Mouse (Mus musculus) neural tube, embryonic 13.5 days (tissue): ENCODE data around the gene Cntln. TPM values are rescaled to one million over a fixed set of nuclear protein-coding genes. Genes with fewer than 3 reads are reported as not detected.

Experiments
- ATAC-seq: fragments of 200-750 bp; cut with Nextera tagmentation; 2 replicates; pipeline ENCODE4 v1.8.0; 2017; ENCODE audit warnings: low read depth, mild to moderate bottlenecking, moderate TSS enrichment, moderate library complexity
- H3K27ac ChIP-seq: fragments of 300-500 bp; sonication (generic); replicated peaks from 2 replicates; pipeline ENCODE4 v1.5.1; 2015; ENCODE audit warnings: moderate library complexity, mild to moderate bottlenecking, inconsistent platforms
- H3K27me3 ChIP-seq: fragments of 300-500 bp; sonication (generic); 2 replicates; pipeline ENCODE4 v1.6.1; 2015; ENCODE audit warnings: mild to moderate bottlenecking, inconsistent platforms
- H3K36me3 ChIP-seq: fragments of 300-500 bp; sonication (generic); 2 replicates; pipeline ENCODE4 v1.6.1; 2015; ENCODE audit warnings: mild to moderate bottlenecking, inconsistent platforms
- H3K4me1 ChIP-seq: fragments of 300-500 bp; sonication (generic); replicated peaks from 2 replicates; pipeline ENCODE4 v1.6.1; 2015; ENCODE audit warnings: inconsistent platforms
- H3K4me2 ChIP-seq: fragments of 300-500 bp; sonication (generic); 2 replicates; pipeline ENCODE4 v1.6.1; 2015; ENCODE audit warnings: inconsistent platforms, mild to moderate bottlenecking, moderate library complexity
- H3K4me3 ChIP-seq: fragments of 300-500 bp; sonication (generic); 2 replicates; pipeline ENCODE4 v1.5.1; 2015; ENCODE audit warnings: mild to moderate bottlenecking, inconsistent platforms
- H3K9ac ChIP-seq: fragments of 300-500 bp; sonication (generic); 2 replicates; pipeline ENCODE4 v1.6.1; 2015; ENCODE audit warnings: moderate library complexity, mild to moderate bottlenecking, inconsistent platforms
- H3K9me3 ChIP-seq: fragments of 300-500 bp; sonication (generic); 2 replicates; pipeline ENCODE4 v1.6.1; 2016; ENCODE audit warnings: inconsistent platforms
- WGBS: fragments of 180-500 bp; shearing (Covaris S2); methylation state at CpG from one replicate; pipeline ENCODE4 v1.1.7; 2015; 5-methylcytosine and 5-hydroxymethylcytosine counted together
- polyA plus RNA-seq: library from polyadenylated mRNA; unstranded; fragments of >200 nt; fragmentation: Nextera tagmentation; extraction: Ambion mirVana; gene quantifications from 2 replicates; pipeline ENCODE4 v1.2.1, GENCODE M21; 2015

Gene Cntln
- polyA plus RNA-seq, 1 experiment from 2014 or later, result 7.2 TPM

- no peak overlapping the region for H3K4me3 ChIP-seq
- H3K4me1 ChIP-seq, result 0 out of 2 replicates have a peak, but pooled peaks cover 3% of the 10 kb centered on the region
- 45% methylated on average over 2 of the region's 2 CpGs for WGBS
- H3K4me2 ChIP-seq, result no peak overlapping the region
- H3K27me3 ChIP-seq, result no peaks in the 10 kb centered on the region
- ATAC-seq, result peak; percentile 72; the same call in 1 of the 2 replicates
- H3K27ac ChIP-seq, result no peak overlapping the region
- no peak overlapping the region for H3K9ac ChIP-seq
- no peaks in the 10 kb centered on the region for H3K36me3 ChIP-seq
- H3K9me3 ChIP-seq, result no peaks in the 10 kb centered on the region
Measured at GRCm38 (mm10) chr4:84942651-84943050, 58.5 kb downstream of the Cntln start.

GRCm38 (mm10) chr4:84944100-84944499 lies 60.0 kb downstream of the Cntln start:
- no peak for ATAC-seq

GRCm38 (mm10) chr4:84946450-84946849 lies 62.3 kb downstream of the Cntln start:
- no peaks in the 10 kb centered on the region for H3K9me3 ChIP-seq
- H3K4me1 ChIP-seq, result 0 out of 2 replicates have a peak, but pooled peaks cover 3% of the 10 kb centered on the region
- H3K4me3 ChIP-seq, result no peak overlapping the region
- no peaks in the 10 kb centered on the region for H3K36me3 ChIP-seq
- no peak overlapping the region for H3K4me2 ChIP-seq
- ATAC-seq, result no peak
- no peaks in the 10 kb centered on the region for H3K27me3 ChIP-seq
- 88% methylated on average over 3 of the region's 3 CpGs for WGBS
- H3K27ac ChIP-seq, result no peak overlapping the region
- no peak overlapping the region for H3K9ac ChIP-seq

More at GRCm38 (mm10) chr4:84944100-84944499, 60.0 kb downstream of the Cntln start:
- Histone ChIP-seq H3K4me1 (0 out of 2 replicates have a peak, but pooled peaks cover 3% of the 10 kb centered on the region), H3K4me3 (no peak overlapping the region), H3K27me3 (no peaks in the 10 kb centered on the region), H3K36me3 (no peaks in the 10 kb centered on the region), H3K27ac (no peak overlapping the region), H3K9ac (no peak overlapping the region), H3K4me2 (no peak overlapping the region), H3K9me3 (no peaks in the 10 kb centered on the region)
- WGBS, result 62% methylated on average over 4 of the region's 4 CpGs

GRCm38 (mm10) chr4:84976875-84977646 lies 93.0 kb downstream of the Cntln start:
- Histone ChIP-seq H3K4me3 (no peak overlapping the region), H3K4me1 (no peaks in the 10 kb centered on the region), H3K36me3 (no peaks in the 10 kb centered on the region), H3K27ac (no peak overlapping the region), H3K27me3 (no peaks in the 10 kb centered on the region), H3K9ac (no peak overlapping the region), H3K9me3 (no peaks in the 10 kb centered on the region), H3K4me2 (no peak overlapping the region)
- no peak for ATAC-seq
- WGBS, result 87% methylated on average over 7 of the region's 7 CpGs

DNA sequence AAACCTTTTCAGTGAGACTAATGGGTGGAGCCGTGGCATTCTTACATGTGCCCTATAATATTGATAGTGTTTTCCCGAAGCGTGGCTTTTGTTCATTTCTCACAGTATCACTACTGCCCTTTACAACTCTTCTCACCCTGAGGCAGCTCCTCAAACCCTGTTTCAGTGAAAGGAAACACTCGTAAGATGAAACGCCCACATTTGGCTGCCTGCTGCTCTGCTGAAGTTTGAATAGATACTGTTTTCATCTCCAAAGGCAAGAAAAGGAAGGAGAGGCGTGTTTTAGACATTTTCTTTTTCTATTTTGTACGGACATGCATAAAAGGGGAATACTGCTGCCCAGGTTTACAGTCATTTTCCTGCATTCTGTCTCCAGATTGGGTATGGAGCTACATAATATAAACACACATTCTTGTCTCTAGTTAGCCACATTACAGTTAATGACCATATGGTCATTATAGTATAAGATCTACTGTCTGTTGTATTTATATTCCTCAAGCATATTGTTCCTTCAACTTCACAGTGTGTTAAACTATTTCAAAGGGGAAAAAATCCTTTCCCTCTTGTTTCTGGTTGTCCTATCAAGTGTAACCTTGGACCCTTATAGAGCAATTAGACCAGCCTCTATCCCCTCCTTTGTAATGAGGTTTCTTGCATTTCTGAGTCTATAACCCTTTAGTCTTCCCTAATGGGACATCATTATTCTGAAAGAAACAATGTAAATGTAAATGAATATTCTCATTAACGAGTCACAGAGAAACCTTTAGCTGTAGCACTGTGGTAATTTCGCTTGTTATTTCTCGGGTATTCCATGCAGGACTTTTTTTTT lies 111.6 kb downstream of the Cntln start:
- no peak for ATAC-seq
- Histone ChIP-seq H3K27ac (peak overlapping the region; percentile 24; the same call in 1 of the 2 replicates), H3K9me3 (no peaks in the 10 kb centered on the region), H3K4me1 (peaks cover 5% of the 10 kb centered on the region), H3K4me2 (no peak overlapping the region), H3K4me3 (no peak overlapping the region), H3K27me3 (no peaks in the 10 kb centered on the region), H3K9ac (no peak overlapping the region), H3K36me3 (no peaks in the 10 kb centered on the region)
- WGBS, result 43% methylated on average over 10 of the region's 10 CpGs

GRCm38 (mm10) chr4:85005581-85005980 lies 121.5 kb downstream of the Cntln start:
- no peak overlapping the region for H3K4me2 ChIP-seq
- H3K27me3 ChIP-seq, result no peaks in the 10 kb centered on the region
- H3K9ac ChIP-seq, result no peak overlapping the region
- no peak overlapping the region for H3K27ac ChIP-seq
- no peaks in the 10 kb centered on the region for H3K36me3 ChIP-seq
- ATAC-seq, result no peak
- H3K9me3 ChIP-seq, result no peaks in the 10 kb centered on the region
- no peaks in the 10 kb centered on the region for H3K4me1 ChIP-seq
- no peak overlapping the region for H3K4me3 ChIP-seq
- WGBS, result 72% methylated on average over 6 of the region's 6 CpGs

DNA sequence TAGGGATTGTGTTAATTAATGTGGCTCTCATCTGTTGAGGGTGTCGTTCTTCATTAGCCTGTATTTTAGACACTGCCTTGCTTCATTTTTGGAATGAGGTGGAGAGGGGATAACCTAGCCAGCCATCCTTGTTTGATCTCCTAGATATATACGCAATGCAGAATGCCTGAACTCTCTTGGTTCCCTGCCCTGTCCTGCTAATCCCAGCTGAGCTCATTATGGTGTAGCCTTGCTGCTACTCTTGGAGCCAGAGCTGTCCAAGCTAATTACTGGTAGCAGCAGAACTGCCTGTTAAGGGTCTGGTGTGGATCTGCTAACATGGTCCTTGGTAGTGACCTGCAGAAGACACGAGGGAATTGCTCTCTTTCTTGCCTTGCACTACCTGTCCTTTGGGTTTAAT lies 122.7 kb downstream of the Cntln start:
- WGBS, result 89% methylated on average over 3 of the region's 3 CpGs
- H3K9ac ChIP-seq, result no peak overlapping the region
- H3K36me3 ChIP-seq, result no peaks in the 10 kb centered on the region
- H3K27me3 ChIP-seq, result no peaks in the 10 kb centered on the region
- no peaks in the 10 kb centered on the region for H3K9me3 ChIP-seq
- no peak overlapping the region for H3K27ac ChIP-seq
- ATAC-seq, result no peak
- no peaks in the 10 kb centered on the region for H3K4me1 ChIP-seq
- no peak overlapping the region for H3K4me2 ChIP-seq
- no peak overlapping the region for H3K4me3 ChIP-seq

- no peaks in the 10 kb centered on the region for H3K36me3 ChIP-seq
- H3K9ac ChIP-seq, result no peak overlapping the region
- H3K27me3 ChIP-seq, result no peaks in the 10 kb centered on the region
- no peak for ATAC-seq
- no peak overlapping the region for H3K4me3 ChIP-seq
- H3K4me1 ChIP-seq, result no peaks in the 10 kb centered on the region
- H3K4me2 ChIP-seq, result no peak overlapping the region
- H3K27ac ChIP-seq, result no peak overlapping the region
- H3K9me3 ChIP-seq, result no peaks in the 10 kb centered on the region
Measured at GRCm38 (mm10) chr4:85010846-85011245, 126.7 kb downstream of the Cntln start.

GRCm38 (mm10) chr4:85045748-85046147 lies 161.6 kb downstream of the Cntln start:
- Histone ChIP-seq H3K36me3 (no peaks in the 10 kb centered on the region), H3K4me2 (no peak overlapping the region), H3K9me3 (no peaks in the 10 kb centered on the region), H3K27ac (no peak overlapping the region), H3K4me3 (no peak overlapping the region), H3K4me1 (no peaks in the 10 kb centered on the region; the same call in 1 of the 2 replicates), H3K9ac (no peak overlapping the region), H3K27me3 (no peaks in the 10 kb centered on the region)
- WGBS, result 13% methylated on average over 2 of the region's 2 CpGs
- no peak for ATAC-seq

GRCm38 (mm10) chr4:85049933-85050553 lies 165.9 kb downstream of the Cntln start:
- H3K36me3 ChIP-seq, result no peaks in the 10 kb centered on the region
- 69% methylated on average over 8 of the region's 8 CpGs for WGBS
- no peak overlapping the region for H3K9ac ChIP-seq
- no peaks in the 10 kb centered on the region for H3K9me3 ChIP-seq
- no peaks in the 10 kb centered on the region for H3K27me3 ChIP-seq
- H3K4me2 ChIP-seq, result no peak overlapping the region
- no peaks in the 10 kb centered on the region; the same call in 1 of the 2 replicates for H3K4me1 ChIP-seq
- ATAC-seq, result no peak
- H3K4me3 ChIP-seq, result no peak overlapping the region
- no peak overlapping the region for H3K27ac ChIP-seq

- H3K9me3 ChIP-seq, result no peaks in the 10 kb centered on the region
- no peak overlapping the region for H3K4me3 ChIP-seq
- H3K27me3 ChIP-seq, result no peaks in the 10 kb centered on the region
- H3K27ac ChIP-seq, result no peak overlapping the region
- 93% methylated on average over 1 of the region's 1 CpGs for WGBS
- H3K4me2 ChIP-seq, result no peak overlapping the region
- H3K4me1 ChIP-seq, result no peaks in the 10 kb centered on the region
- no peaks in the 10 kb centered on the region for H3K36me3 ChIP-seq
- ATAC-seq, result no peak
- no peak overlapping the region for H3K9ac ChIP-seq
Measured at GRCm38 (mm10) chr4:85054616-85055015, 170.5 kb downstream of the Cntln start.

GRCm38 (mm10) chr4:85059598-85059997 lies 175.5 kb downstream of the Cntln start:
- H3K4me2 ChIP-seq, result no peak overlapping the region
- no peak overlapping the region for H3K9ac ChIP-seq
- H3K27me3 ChIP-seq, result no peaks in the 10 kb centered on the region
- no peaks in the 10 kb centered on the region for H3K9me3 ChIP-seq
- WGBS, result 90% methylated on average over 2 of the region's 2 CpGs
- ATAC-seq, result no peak
- no peak overlapping the region for H3K4me3 ChIP-seq
- no peaks in the 10 kb centered on the region for H3K4me1 ChIP-seq
- H3K27ac ChIP-seq, result no peak overlapping the region
- no peaks in the 10 kb centered on the region for H3K36me3 ChIP-seq
